Mouse (Mus musculus): Measurements from ENCODE around the gene Fut11. TPM values are rescaled to one million over a fixed set of nuclear protein-coding genes. Genes with fewer than 3 reads are reported as not detected.
A peak's percentile ranks its signal among the peaks of the same experiment; 100 is the strongest.
"Not testable (repeated sequence)": the region's sequence is repeated elsewhere in the genome, so short reads cannot be mapped to it uniquely, and the experiment has no call there.

Fut11 gene
- polyA plus RNA-seq, 1 experiment from 2014 or later, result 13.7 TPM

DNA sequence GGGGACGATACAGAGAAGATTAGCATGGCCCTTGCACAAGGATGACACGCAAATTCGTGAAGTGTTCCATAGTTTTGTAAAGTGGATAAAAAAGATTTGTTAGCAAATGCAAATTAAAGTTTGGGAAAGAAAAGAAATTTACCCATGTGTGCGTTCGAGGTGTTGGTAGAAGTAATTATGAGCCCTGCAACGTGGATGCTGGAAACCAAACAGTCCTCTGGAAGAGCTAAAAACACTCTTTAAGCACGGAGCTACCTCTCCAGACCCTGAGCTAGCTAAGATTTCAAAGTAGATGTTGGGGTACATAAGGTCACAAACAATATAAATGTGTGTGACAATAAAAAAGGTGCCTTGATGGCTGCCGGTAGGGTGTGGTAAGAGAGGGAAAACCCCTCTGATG lies 6.8 kb downstream of the Fut11 start:
- no peaks in the 10 kb centered on the region; the same call in 1 of the 2 replicates for H3K4me1 ChIP-seq (replicated peaks; ENCODE audit: control insufficient read depth, insufficient read depth)
- 62% methylated on average over 8 of the region's 8 CpGs for WGBS
- no peak overlapping the region; the same call in 1 of the 2 replicates for H3K4me3 ChIP-seq (ENCODE audit: low read depth, low read length)
- no peak overlapping the region for H3K27ac ChIP-seq (replicated peaks)
- no peaks in the 10 kb centered on the region for H3K9me3 ChIP-seq (ENCODE audit: control insufficient read depth, low read length)
- TF ChIP-seq CTCF (IDR thresholded peaks at IDR 0.05; ENCODE audit: low read depth), result no peak
- TF ChIP-seq EP300 (optimal IDR thresholded peaks at IDR 0.05), result no peak
- peak overlapping the region; percentile 60 for H3K4me2 ChIP-seq (replicated peaks; ENCODE audit: low read depth)
- H3K9ac ChIP-seq (ENCODE audit: low read length), result no peak overlapping the region
- H3K36me3 ChIP-seq (ENCODE audit: control insufficient read depth, insufficient read depth, low read length), result no peaks in the 10 kb centered on the region
- DNase-seq (ENCODE audit: low spot score) (no peak), ATAC-seq (ENCODE audit: low FRiP score, low TSS enrichment) (no peak)
- H3K27me3 ChIP-seq (ENCODE audit: control insufficient read depth, insufficient read depth, low read length), result no peaks in the 10 kb centered on the region

GRCm38 (mm10) chr14:20702096-20702740 lies 7.5 kb downstream of the Fut11 start:
- DNase-seq (ENCODE audit: low spot score) (no peak), ATAC-seq (ENCODE audit: low FRiP score, low TSS enrichment) (peak; percentile 22; the same call in 1 of the 2 replicates)
- peak overlapping the region; percentile 60 for H3K4me2 ChIP-seq (replicated peaks; ENCODE audit: low read depth)
- 4% methylated on average over 15 of the region's 15 CpGs for WGBS
- no peak for TF ChIP-seq CTCF (IDR thresholded peaks at IDR 0.05; ENCODE audit: low read depth)
- TF ChIP-seq EP300 (optimal IDR thresholded peaks at IDR 0.05), result no peak
- no peaks in the 10 kb centered on the region for H3K4me1 ChIP-seq (replicated peaks; ENCODE audit: control insufficient read depth, insufficient read depth)
- peak overlapping the region; percentile 73 for H3K4me3 ChIP-seq (ENCODE audit: low read depth, low read length)
- H3K9me3 ChIP-seq (ENCODE audit: control insufficient read depth, low read length), result no peaks in the 10 kb centered on the region
- peak overlapping the region; percentile 93 for H3K27ac ChIP-seq (replicated peaks)
- H3K9ac ChIP-seq (ENCODE audit: low read length), result peak overlapping the region; percentile 86
- no peaks in the 10 kb centered on the region for H3K36me3 ChIP-seq (ENCODE audit: control insufficient read depth, insufficient read depth, low read length)
- H3K27me3 ChIP-seq (ENCODE audit: control insufficient read depth, insufficient read depth, low read length), result no peaks in the 10 kb centered on the region

- H3K27me3 ChIP-seq (ENCODE audit: control insufficient read depth, insufficient read depth, low read length), result no peaks in the 10 kb centered on the region
- H3K36me3 ChIP-seq (ENCODE audit: control insufficient read depth, insufficient read depth, low read length), result no peaks in the 10 kb centered on the region
- TF ChIP-seq CTCF (IDR thresholded peaks at IDR 0.05; ENCODE audit: low read depth) (no peak), EP300 (optimal IDR thresholded peaks at IDR 0.05) (peak; percentile 61)
- peak within 1 kb of the TSS; percentile 93 for H3K27ac ChIP-seq (replicated peaks)
- no peaks in the 10 kb centered on the region for H3K4me1 ChIP-seq (replicated peaks; ENCODE audit: control insufficient read depth, insufficient read depth)
- peak within 1 kb of the TSS; percentile 60 for H3K4me2 ChIP-seq (replicated peaks; ENCODE audit: low read depth)
- under 1% methylated on average over 61 of the region's 61 CpGs for WGBS
- H3K9ac ChIP-seq (ENCODE audit: low read length), result peak within 1 kb of the TSS; percentile 86
- DNase-seq (ENCODE audit: low spot score), result peak; percentile 91
- peak within 1 kb of the TSS; percentile 73 for H3K4me3 ChIP-seq (ENCODE audit: low read depth, low read length)
- H3K9me3 ChIP-seq (ENCODE audit: control insufficient read depth, low read length), result no peaks in the 10 kb centered on the region
- ATAC-seq (ENCODE audit: low FRiP score, low TSS enrichment), result peak; percentile 78
Observed at GRCm38 (mm10) chr14:20702741-20703381, 8.1 kb downstream of the Fut11 start, which contains the start of gene Chchd1. Gene Chchd1 (plus strand): TSS chr14:20703006.

- ATAC-seq (ENCODE audit: low FRiP score, low TSS enrichment); H3K27me3 ChIP-seq (ENCODE audit: control insufficient read depth, insufficient read depth, low read length); H3K9me3 ChIP-seq (ENCODE audit: control insufficient read depth, low read length); H3K36me3 ChIP-seq (ENCODE audit: control insufficient read depth, insufficient read depth, low read length); DNase-seq (ENCODE audit: low spot score); H3K4me1 ChIP-seq (replicated peaks; ENCODE audit: control insufficient read depth, insufficient read depth): not testable (repeated sequence)
- 9% methylated on average over 7 of the region's 8 CpGs for WGBS
- Histone ChIP-seq H3K9ac (ENCODE audit: low read length) (peak overlapping the region; percentile 86), H3K4me2 (replicated peaks; ENCODE audit: low read depth) (peak overlapping the region; percentile 60), H3K4me3 (ENCODE audit: low read depth, low read length) (peak overlapping the region; percentile 73), H3K27ac (replicated peaks) (peak overlapping the region; percentile 93)
Observed at GRCm38 (mm10) chr14:20703461-20703860, 8.7 kb downstream of the Fut11 start.

- Histone ChIP-seq H3K27me3 (ENCODE audit: control insufficient read depth, insufficient read depth, low read length) (no peaks in the 10 kb centered on the region), H3K27ac (replicated peaks) (peak within 1 kb of the TSS; percentile 94), H3K9ac (ENCODE audit: low read length) (peak within 1 kb of the TSS; percentile 97), H3K4me2 (replicated peaks; ENCODE audit: low read depth) (peak within 1 kb of the TSS; percentile 87), H3K4me3 (ENCODE audit: low read depth, low read length) (peak within 1 kb of the TSS; percentile 100), H3K9me3 (ENCODE audit: control insufficient read depth, low read length) (no peaks in the 10 kb centered on the region), H3K4me1 (replicated peaks; ENCODE audit: control insufficient read depth, insufficient read depth) (peaks cover 5% of the 10 kb centered on the region), H3K36me3 (ENCODE audit: control insufficient read depth, insufficient read depth, low read length) (peaks cover 13% of the 10 kb centered on the region)
- under 1% methylated on average over 74 of the region's 80 CpGs for WGBS
- ATAC-seq (ENCODE audit: low FRiP score, low TSS enrichment) (peak; percentile 93), DNase-seq (ENCODE audit: low spot score) (peak; percentile 92)
- peak; percentile 22 for TF ChIP-seq CTCF (IDR thresholded peaks at IDR 0.05; ENCODE audit: low read depth)
- TF ChIP-seq EP300 (optimal IDR thresholded peaks at IDR 0.05), result no peak
Observed at GRCm38 (mm10) chr14:20707201-20708190, 12.7 kb downstream of the Fut11 start, which contains the start of gene Zswim8. Gene Zswim8 (plus strand): TSS chr14:20707552.

Measured in stomach, postnatal 0 days (tissue).